Mouse (Mus musculus): ENCODE results near the gene Tmem167.

GRCm38 (mm10) chr13:90089825-90090183, 881 bp downstream of the Tmem167 start:
- no peak for TF ChIP-seq CTCF (IDR thresholded peaks at IDR 0.05)
- TF ChIP-seq EP300 (IDR thresholded peaks at IDR 0.05): no peak
